Mouse (Mus musculus) lung, embryonic 15.5 days (tissue): ENCODE measurements at regions not wholly inside any gene's neighbourhood (a gene's known extent, or its start where the extent isn't known, plus 50 kb on each side); places are given as distances from the start of the nearest gene placed in this dataset.
A peak's percentile ranks its signal among the peaks of the same experiment; 100 is the strongest.

Source experiments
- ATAC-seq: fragments of 200-750 bp; cut with Nextera tagmentation; 2 replicates; pipeline ENCODE4 v1.8.0; 2017; ENCODE audit warnings: moderate number of reproducible peaks, borderline replicate concordance; ENCODE audit not compliant: low FRiP score, low TSS enrichment; ENCODE audit errors: extremely low read depth
- H3K27ac ChIP-seq: fragments of 300-500 bp; sonication (generic); 2 replicates; pipeline ENCODE4 v1.5.1; 2015; ENCODE audit warnings: moderate library complexity, mild to moderate bottlenecking, inconsistent platforms
- H3K27me3 ChIP-seq: fragments of 300-500 bp; sonication (generic); 2 replicates; pipeline ENCODE4 v1.6.1; 2015; ENCODE audit warnings: inconsistent platforms
- H3K36me3 ChIP-seq: fragments of 300-500 bp; sonication (generic); 2 replicates; pipeline ENCODE4 v1.6.1; 2015; ENCODE audit warnings: inconsistent platforms
- H3K4me1 ChIP-seq: fragments of 300-500 bp; sonication (generic); 2 replicates; pipeline ENCODE4 v1.6.1; 2015; ENCODE audit warnings: inconsistent platforms
- H3K4me2 ChIP-seq: fragments of 300-500 bp; sonication (generic); 2 replicates; pipeline ENCODE4 v1.6.1; 2015; ENCODE audit warnings: inconsistent platforms, mild to moderate bottlenecking, moderate library complexity
- H3K4me3 ChIP-seq: fragments of 300-500 bp; sonication (generic); 2 replicates; pipeline ENCODE4 v1.5.1; 2015; ENCODE audit warnings: mild to moderate bottlenecking, inconsistent platforms
- H3K9ac ChIP-seq: fragments of 300-500 bp; sonication (generic); 2 replicates; pipeline ENCODE4 v1.6.1; 2015; ENCODE audit warnings: inconsistent platforms
- H3K9me3 ChIP-seq: fragments of 300-500 bp; sonication (generic); 2 replicates; pipeline ENCODE4 v1.6.1; 2016; ENCODE audit warnings: inconsistent platforms
- WGBS: fragments of 180-500 bp; shearing (Covaris S2); methylation state at CpG from one replicate; pipeline ENCODE4 v1.1.7; 2015; 5-methylcytosine and 5-hydroxymethylcytosine counted together

DNA sequence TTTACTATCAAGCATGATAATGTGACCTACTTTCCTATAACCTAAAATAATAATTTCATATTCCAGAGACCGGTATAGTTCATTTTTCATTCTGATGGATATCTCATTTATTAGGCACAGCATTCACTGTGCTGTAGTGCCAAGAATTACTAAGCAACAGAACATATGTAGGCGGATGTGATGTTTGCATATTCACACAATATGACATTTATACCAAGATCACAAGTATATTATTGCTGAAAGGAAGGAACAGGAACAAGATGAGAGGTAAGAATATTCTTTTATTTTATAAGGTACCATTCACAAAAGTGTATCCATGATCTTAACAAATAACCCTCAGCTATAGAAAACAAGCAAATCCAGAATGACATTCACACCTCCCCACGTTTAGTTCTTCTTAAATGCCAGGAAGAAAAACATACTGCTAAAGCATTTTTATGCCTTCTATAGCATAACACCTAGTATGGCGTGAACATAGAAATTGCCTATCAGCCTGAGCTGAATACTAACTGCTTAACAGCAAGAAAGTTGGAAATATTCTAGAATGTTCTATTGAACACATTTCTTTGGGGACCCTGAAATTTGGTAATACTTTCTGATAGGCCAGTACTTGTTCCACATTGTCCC is 1062.8 kb upstream of the Acvr2a start:
- no peak for ATAC-seq
- no peak overlapping the region for H3K27ac ChIP-seq
- no peaks in the 10 kb centered on the region for H3K4me1 ChIP-seq
- no peak overlapping the region for H3K4me2 ChIP-seq
- WGBS: 77% methylated on average over 4 of the region's 4 CpGs
- no peaks in the 10 kb centered on the region for H3K36me3 ChIP-seq
- no peak overlapping the region for H3K9ac ChIP-seq
- no peak overlapping the region for H3K4me3 ChIP-seq
- H3K27me3 ChIP-seq: no peaks in the 10 kb centered on the region
- H3K9me3 ChIP-seq: no peaks in the 10 kb centered on the region

- Histone ChIP-seq H3K4me1 (no peaks in the 10 kb centered on the region), H3K36me3 (no peaks in the 10 kb centered on the region), H3K27ac (no peak overlapping the region), H3K4me3 (no peak overlapping the region), H3K27me3 (no peaks in the 10 kb centered on the region), H3K4me2 (no peak overlapping the region), H3K9ac (no peak overlapping the region), H3K9me3 (no peaks in the 10 kb centered on the region)
- no peak for ATAC-seq
These were observed 1058.2 kb upstream of the Acvr2a start for GRCm38 (mm10) chr2:47755716-47756115.

- WGBS: 55% methylated on average over 4 of the region's 4 CpGs
- Histone ChIP-seq H3K4me2 (no peak overlapping the region), H3K27me3 (no peaks in the 10 kb centered on the region), H3K4me1 (no peaks in the 10 kb centered on the region), H3K36me3 (no peaks in the 10 kb centered on the region), H3K4me3 (no peak overlapping the region), H3K27ac (no peak overlapping the region), H3K9ac (no peak overlapping the region), H3K9me3 (no peaks in the 10 kb centered on the region; the same call in 1 of the 2 replicates)
- no peak for ATAC-seq
These were observed 1057.7 kb upstream of the Acvr2a start for GRCm38 (mm10) chr2:47756248-47756647.

GRCm38 (mm10) chr2:47775766-47776165 is 1038.1 kb upstream of the Acvr2a start:
- H3K27ac ChIP-seq: no peak overlapping the region
- ATAC-seq: no peak
- no peaks in the 10 kb centered on the region for H3K4me1 ChIP-seq
- no peaks in the 10 kb centered on the region for H3K36me3 ChIP-seq
- H3K9me3 ChIP-seq: no peaks in the 10 kb centered on the region
- H3K4me3 ChIP-seq: no peak overlapping the region
- WGBS: 42% methylated on average over 1 of the region's 1 CpGs
- H3K9ac ChIP-seq: no peak overlapping the region
- no peak overlapping the region for H3K4me2 ChIP-seq
- H3K27me3 ChIP-seq: no peaks in the 10 kb centered on the region

DNA sequence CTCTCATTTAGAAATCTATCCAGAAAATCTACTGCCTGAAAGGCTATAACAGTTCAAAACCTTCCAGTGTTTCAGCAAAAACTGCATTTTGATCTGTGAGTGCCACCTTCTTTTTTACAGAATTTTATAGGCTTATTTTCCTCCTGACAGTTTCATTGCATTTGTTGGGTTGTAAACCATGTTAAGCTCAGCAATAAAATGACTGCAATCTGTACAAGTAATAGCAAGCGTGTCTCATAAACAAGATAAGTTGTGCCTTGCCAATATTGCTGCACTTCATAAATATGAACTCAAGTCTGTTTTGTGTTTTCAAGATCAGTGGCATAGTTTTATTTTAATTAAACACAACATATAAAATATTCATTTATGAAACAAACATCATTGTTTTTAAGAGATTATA is 1036.9 kb upstream of the Acvr2a start:
- Histone ChIP-seq H3K9ac (no peak overlapping the region), H3K27me3 (no peaks in the 10 kb centered on the region), H3K4me2 (no peak overlapping the region), H3K9me3 (no peaks in the 10 kb centered on the region), H3K27ac (no peak overlapping the region), H3K36me3 (no peaks in the 10 kb centered on the region), H3K4me1 (no peaks in the 10 kb centered on the region), H3K4me3 (no peak overlapping the region)
- no peak for ATAC-seq
- WGBS: 80% methylated on average over 1 of the region's 1 CpGs

DNA sequence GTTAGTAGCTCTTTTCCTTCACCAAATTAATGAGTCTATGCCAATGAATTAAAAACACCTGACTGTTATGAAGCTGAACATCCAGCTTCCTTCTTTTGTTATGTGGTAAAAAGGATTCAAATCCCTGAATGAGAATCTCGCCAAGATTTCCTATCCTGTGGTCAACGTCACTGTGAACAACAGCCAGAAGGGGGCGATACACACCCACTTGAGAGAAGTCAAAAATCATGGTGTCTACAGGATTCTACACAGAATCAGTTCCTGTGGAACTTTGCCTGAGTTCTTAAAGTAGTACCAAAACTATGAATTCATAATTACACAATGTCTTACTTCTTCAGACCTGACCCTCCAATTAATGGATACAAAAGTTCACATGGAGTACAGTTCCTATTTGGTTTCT is 1028.1 kb upstream of the Acvr2a start:
- H3K9me3 ChIP-seq: no peaks in the 10 kb centered on the region
- H3K27me3 ChIP-seq: no peaks in the 10 kb centered on the region
- WGBS: 6% methylated on average over 3 of the region's 3 CpGs
- no peak for ATAC-seq
- H3K4me2 ChIP-seq: no peak overlapping the region
- H3K9ac ChIP-seq: no peak overlapping the region
- no peak overlapping the region for H3K4me3 ChIP-seq
- H3K27ac ChIP-seq: no peak overlapping the region
- H3K4me1 ChIP-seq: no peaks in the 10 kb centered on the region
- no peaks in the 10 kb centered on the region for H3K36me3 ChIP-seq

GRCm38 (mm10) chr2:47822746-47823271 is 991.1 kb upstream of the Acvr2a start:
- Histone ChIP-seq H3K27me3 (no peaks in the 10 kb centered on the region), H3K9ac (no peak overlapping the region), H3K4me2 (no peak overlapping the region), H3K9me3 (no peaks in the 10 kb centered on the region), H3K4me3 (no peak overlapping the region), H3K27ac (no peak overlapping the region), H3K4me1 (no peaks in the 10 kb centered on the region), H3K36me3 (no peaks in the 10 kb centered on the region)
- WGBS: 24% methylated on average over 2 of the region's 2 CpGs
- peak; percentile 67; the same call in 1 of the 2 replicates for ATAC-seq

DNA sequence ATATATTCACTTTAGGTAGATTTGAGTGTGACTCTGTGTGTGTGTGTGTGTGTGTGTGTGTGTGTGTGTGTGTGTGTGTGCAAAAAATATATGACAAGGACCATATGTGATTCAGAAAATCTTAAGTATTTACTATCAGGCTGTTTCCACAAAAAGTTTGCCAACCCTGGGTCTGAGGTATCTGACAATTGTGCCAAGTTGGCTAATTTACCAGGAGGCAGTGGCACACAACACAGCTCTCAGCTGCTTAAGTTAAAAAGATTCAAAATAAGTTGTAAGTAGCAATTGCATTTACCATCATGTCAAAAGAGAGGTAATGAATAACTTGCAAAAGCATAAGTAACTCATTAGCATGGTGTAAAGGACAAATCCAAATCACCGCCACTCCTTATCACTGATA is 981.4 kb upstream of the Acvr2a start:
- Histone ChIP-seq H3K9ac (no peak overlapping the region), H3K4me2 (no peak overlapping the region), H3K4me3 (no peak overlapping the region), H3K27ac (no peak overlapping the region), H3K27me3 (no peaks in the 10 kb centered on the region), H3K9me3 (no peaks in the 10 kb centered on the region), H3K36me3 (no peaks in the 10 kb centered on the region), H3K4me1 (no peaks in the 10 kb centered on the region)
- 93% methylated on average over 1 of the region's 1 CpGs for WGBS
- no peak for ATAC-seq

GRCm38 (mm10) chr2:47833517-47833916 is 980.4 kb upstream of the Acvr2a start:
- Histone ChIP-seq H3K36me3 (no peaks in the 10 kb centered on the region), H3K27me3 (no peaks in the 10 kb centered on the region), H3K9ac (no peak overlapping the region), H3K9me3 (no peaks in the 10 kb centered on the region), H3K4me2 (no peak overlapping the region), H3K4me3 (no peak overlapping the region), H3K27ac (no peak overlapping the region), H3K4me1 (no peaks in the 10 kb centered on the region)
- 65% methylated on average over 1 of the region's 1 CpGs for WGBS
- no peak for ATAC-seq

GRCm38 (mm10) chr2:47834055-47834799 is 979.7 kb upstream of the Acvr2a start:
- Histone ChIP-seq H3K9me3 (no peaks in the 10 kb centered on the region), H3K36me3 (no peaks in the 10 kb centered on the region), H3K4me3 (no peak overlapping the region), H3K27me3 (no peaks in the 10 kb centered on the region), H3K4me2 (no peak overlapping the region), H3K9ac (no peak overlapping the region), H3K4me1 (no peaks in the 10 kb centered on the region), H3K27ac (no peak overlapping the region)
- ATAC-seq: no peak
- WGBS: 84% methylated on average over 5 of the region's 5 CpGs

- WGBS: 46% methylated on average over 3 of the region's 3 CpGs
- no peak overlapping the region for H3K27ac ChIP-seq
- H3K4me2 ChIP-seq: no peak overlapping the region
- no peak overlapping the region for H3K9ac ChIP-seq
- no peaks in the 10 kb centered on the region for H3K9me3 ChIP-seq
- H3K27me3 ChIP-seq: no peaks in the 10 kb centered on the region
- H3K4me3 ChIP-seq: no peak overlapping the region
- no peaks in the 10 kb centered on the region for H3K36me3 ChIP-seq
- ATAC-seq: peak; percentile 90
- no peaks in the 10 kb centered on the region for H3K4me1 ChIP-seq
These were observed 956.7 kb upstream of the Acvr2a start for GRCm38 (mm10) chr2:47857229-47857628.

DNA sequence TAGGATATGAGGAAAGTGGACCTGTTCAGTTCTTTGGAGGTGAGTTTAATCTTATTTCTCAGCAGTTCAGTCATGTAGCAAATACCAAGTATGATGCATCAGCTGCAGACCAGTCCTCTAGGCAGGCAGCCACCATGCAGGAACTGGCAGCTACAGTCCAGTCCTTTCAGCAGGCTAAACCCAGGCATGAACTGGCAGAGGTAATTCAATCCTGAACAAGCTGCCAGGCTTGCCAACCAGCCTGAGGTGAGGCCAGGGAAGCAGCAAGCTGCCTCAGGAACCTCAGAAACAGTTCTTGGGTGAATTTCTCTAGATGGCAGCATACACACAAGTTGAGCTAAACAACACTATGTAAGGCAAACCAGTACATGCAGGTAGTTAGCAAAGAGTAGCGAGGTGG is 951.5 kb upstream of the Acvr2a start:
- no peak for ATAC-seq
- no peaks in the 10 kb centered on the region for H3K36me3 ChIP-seq
- H3K9ac ChIP-seq: no peak overlapping the region
- no peaks in the 10 kb centered on the region for H3K27me3 ChIP-seq
- no peak overlapping the region for H3K4me3 ChIP-seq
- no peaks in the 10 kb centered on the region for H3K4me1 ChIP-seq
- no peaks in the 10 kb centered on the region for H3K9me3 ChIP-seq
- H3K27ac ChIP-seq: no peak overlapping the region
- no peak overlapping the region for H3K4me2 ChIP-seq
- WGBS: 74% methylated on average over 1 of the region's 1 CpGs
